Mouse (Mus musculus): Measurements from ENCODE around the gene Sympk. TPM values are rescaled to one million over a fixed set of nuclear protein-coding genes. Genes with fewer than 3 reads are reported as not detected.
A peak's percentile ranks its signal among the peaks of the same experiment; 100 is the strongest.

Gene Sympk
- total and polyA plus RNA-seq, 3 experiments: 43.7 to 141 (median 111) TPM

GRCm38 (mm10) chr7:19068707-19069106 lies 44.5 kb downstream of the Sympk start:
- Histone ChIP-seq H3K9ac (ENCODE audit: insufficient read depth, low read depth) (no peak overlapping the region), H3K4me2 (ENCODE audit: insufficient read depth, low read depth, poor library complexity, severe bottlenecking) (no peak overlapping the region), H3K79me2 (replicated peaks; ENCODE audit: control insufficient read depth, extremely low read depth, insufficient read depth, poor library complexity, severe bottlenecking) (no peaks in the 10 kb centered on the region), H3K4me1 (ENCODE audit: control insufficient read depth in 1 of 2, insufficient read depth in 2 of 2) (no peaks in the 10 kb centered on the region), H3K27ac (ENCODE audit: insufficient read depth, low read depth) (no peak overlapping the region), H3K4me3 (replicated peaks in 1 of 3; ENCODE audit: low read depth in 2 of 3, low read length in 2 of 3, poor library complexity in 1 of 3) (no peak overlapping the region), H3K36me3 (replicated peaks in 1 of 2; ENCODE audit: control insufficient read depth in 1 of 2, insufficient read depth in 1 of 2, low read length in 1 of 2) (peaks cover 0 to 22% of the 10 kb centered on the region in 2 experiments), H3K27me3 (replicated peaks) (peaks cover 12% of the 10 kb centered on the region), H3K9me3 (replicated peaks; ENCODE audit: low read length) (peaks cover 7% of the 10 kb centered on the region)
- in situ Hi-C loops (cut with MboI; ENCODE audit: low pct_ligation_motif_present, low pct_unique_long_range_greater_than_20kb, low sequenced_read_pairs) (no loop called here), dilution Hi-C loops (cut with MboI; ENCODE audit: extremely low pct_ligation_motif_present, extremely low pct_unique_long_range_greater_than_20kb, low sequenced_read_pairs) (no loop called here)
- no peak for TF ChIP-seq USF2 (conservative IDR thresholded peaks at IDR 0.05; ENCODE audit: low read depth, low read length)
- no peak for TF ChIP-seq KAT2A (IDR thresholded peaks at IDR 0.05; ENCODE audit: insufficient replicate concordance, low read length)
- peak; percentile 92 for TF ChIP-seq SMC3 (IDR thresholded peaks at IDR 0.05; ENCODE audit: low read depth, low read length)
- peak; percentile 74 for TF ChIP-seq RAD21 (IDR thresholded peaks at IDR 0.05; ENCODE audit: low read depth, low read length)
- TF ChIP-seq TBP (conservative IDR thresholded peaks at IDR 0.05; ENCODE audit: low read depth, low read length): no peak
- TF ChIP-seq ZNF384 (IDR thresholded peaks at IDR 0.05; ENCODE audit: low read depth, low read length): peak; percentile 67
- TF ChIP-seq RCOR1 (conservative IDR thresholded peaks at IDR 0.05; ENCODE audit: low read depth, low read length): no peak
- TF ChIP-seq MXI1 (IDR thresholded peaks at IDR 0.05; ENCODE audit: low read depth, low read length): no peak
- TF ChIP-seq CTCF (conservative IDR thresholded peaks at IDR 0.05 in 1 of 2, IDR thresholded peaks at IDR 0.05 in 1 of 2; ENCODE audit: low read depth in 2 of 2, low read length in 2 of 2): peak; percentile 86 to 93
- TF ChIP-seq ZC3H11A (IDR thresholded peaks at IDR 0.05; ENCODE audit: low read depth, low read length): peak; percentile 67
- 0 out of 2 replicates have a peak, but pooled peaks have one; percentile 36 for TF ChIP-seq SIN3A (IDR thresholded peaks at IDR 0.05; ENCODE audit: low read length)
- peak; percentile 74 for DNase-seq (ENCODE audit: extremely low read depth)

- H3K9me3 ChIP-seq (replicated peaks; ENCODE audit: low read length): peaks cover 13% of the 10 kb centered on the region
- no peak overlapping the region for H3K27ac ChIP-seq (ENCODE audit: insufficient read depth, low read depth)
- H3K4me1 ChIP-seq (ENCODE audit: control insufficient read depth in 1 of 2, insufficient read depth in 2 of 2): no peaks in the 10 kb centered on the region
- no peaks in the 10 kb centered on the region for H3K79me2 ChIP-seq (replicated peaks; ENCODE audit: control insufficient read depth, extremely low read depth, insufficient read depth, poor library complexity, severe bottlenecking)
- H3K9ac ChIP-seq (ENCODE audit: insufficient read depth, low read depth): no peak overlapping the region
- H3K4me2 ChIP-seq (ENCODE audit: insufficient read depth, low read depth, poor library complexity, severe bottlenecking): no peak overlapping the region
- peaks cover 16% of the 10 kb centered on the region for H3K27me3 ChIP-seq (replicated peaks)
- peak; percentile 31 to 67; a peak in 3 of 4 replicates for TF ChIP-seq CTCF (conservative IDR thresholded peaks at IDR 0.05 in 1 of 2, IDR thresholded peaks at IDR 0.05 in 1 of 2; ENCODE audit: low read depth in 2 of 2, low read length in 2 of 2)
- peak; percentile 56 for TF ChIP-seq ZNF384 (IDR thresholded peaks at IDR 0.05; ENCODE audit: low read depth, low read length)
- TF ChIP-seq SMC3 (IDR thresholded peaks at IDR 0.05; ENCODE audit: low read depth, low read length): peak; percentile 49
- no peak for TF ChIP-seq ZMIZ1 (IDR thresholded peaks at IDR 0.05; ENCODE audit: low read depth, low read length)
- TF ChIP-seq ELF1 (IDR thresholded peaks at IDR 0.05; ENCODE audit: low read depth, low read length): no peak
- TF ChIP-seq RAD21 (IDR thresholded peaks at IDR 0.05; ENCODE audit: low read depth, low read length): peak; percentile 34
- no peak for TF ChIP-seq MAX (IDR thresholded peaks at IDR 0.05; ENCODE audit: low read length)
- in situ Hi-C loops (cut with MboI; ENCODE audit: low pct_ligation_motif_present, low pct_unique_long_range_greater_than_20kb, low sequenced_read_pairs) (no loop called here), dilution Hi-C loops (cut with MboI; ENCODE audit: extremely low pct_ligation_motif_present, extremely low pct_unique_long_range_greater_than_20kb, low sequenced_read_pairs) (no loop called here)
- no peak overlapping the region for H3K4me3 ChIP-seq (replicated peaks in 1 of 3; ENCODE audit: low read depth in 2 of 3, low read length in 2 of 3, poor library complexity in 1 of 3)
- DNase-seq (ENCODE audit: extremely low read depth): peak; percentile 51
- H3K36me3 ChIP-seq (replicated peaks in 1 of 2; ENCODE audit: control insufficient read depth in 1 of 2, insufficient read depth in 1 of 2, low read length in 1 of 2): peaks cover 0 to 22% of the 10 kb centered on the region in 2 experiments
Measured at GRCm38 (mm10) chr7:19069500-19069899, 45.3 kb downstream of the Sympk start.

Data from CH12.LX (cell line).